Mouse (Mus musculus) liver, adult 2 months (tissue): ENCODE measurements around the gene Aqp1.

Experiments used
- CTCF ChIP-seq: fragments of 200-500 bp; IDR thresholded peaks from 2 replicates; pipeline ENCODE4 v1.5.1; 2011; ENCODE audit warnings: low read depth, low read length, control low read depth
- POLR2A ChIP-seq: fragments of 200-500 bp; IDR thresholded peaks from 2 replicates; pipeline ENCODE4 v1.6.1; 2011; ENCODE audit warnings: low read length, control low read depth; ENCODE audit not compliant: insufficient read depth; ENCODE audit errors: extremely low read depth

GRCm38 (mm10) chr6:55351712-55352111 lies 15.5 kb downstream of the Aqp1 start:
- TF ChIP-seq CTCF (no peak), POLR2A (no peak)
